Mouse (Mus musculus): ENCODE results near the gene Gm10666. TPM values are rescaled to one million over a fixed set of nuclear protein-coding genes. Genes with fewer than 3 reads are reported as not detected.
"Not testable (repeated sequence)": the region's sequence is repeated elsewhere in the genome, so short reads cannot be mapped to it uniquely, and the experiment has no call there.

Gene Gm10666
- not detected in 2 replicates for polyA plus RNA-seq (2015; fragmentation: Nextera tagmentation; extraction: Ambion mirVana)

- WGBS, result no CpG with 5 or more reads among the region's 5 CpGs
- not testable (repeated sequence) for H3K4me3 ChIP-seq; H3K9me3 ChIP-seq; H3K9ac ChIP-seq; H3K27me3 ChIP-seq; H3K36me3 ChIP-seq; H3K4me2 ChIP-seq (replicated peaks); H3K27ac ChIP-seq; H3K4me1 ChIP-seq; ATAC-seq (ENCODE audit: low FRiP score, low read depth)
Measured at GRCm38 (mm10) chr7:22134641-22135040, at the start of gene Gm10666. Gene Gm10666 (minus strand): TSS chr7:22134741.

- not testable (repeated sequence) for H3K27ac ChIP-seq; H3K27me3 ChIP-seq; H3K4me1 ChIP-seq; H3K9ac ChIP-seq; H3K9me3 ChIP-seq; H3K4me3 ChIP-seq; ATAC-seq (ENCODE audit: low FRiP score, low read depth); H3K36me3 ChIP-seq; H3K4me2 ChIP-seq (replicated peaks)
- WGBS, result no CpG with 5 or more reads among the region's 3 CpGs
Measured at GRCm38 (mm10) chr7:22163935-22164334, 29.4 kb upstream of the Gm10666 start, which contains the start of gene Vmn1r142. Gene Vmn1r142 (minus strand): TSS chr7:22164035.

- not testable (repeated sequence) for H3K4me1 ChIP-seq; H3K27ac ChIP-seq; H3K36me3 ChIP-seq; H3K4me3 ChIP-seq; H3K9ac ChIP-seq; H3K9me3 ChIP-seq; H3K27me3 ChIP-seq; H3K4me2 ChIP-seq (replicated peaks); ATAC-seq (ENCODE audit: low FRiP score, low read depth)
- WGBS, result no CpG with 5 or more reads among the region's 2 CpGs
Measured at GRCm38 (mm10) chr7:22118145-22118544, 16.4 kb downstream of the Gm10666 start, which contains the start of gene Gm16451. Gene Gm16451 (minus strand): TSS chr7:22118245.

Other genes with a start within 250 kb of the Gm10666 start
- not detected in 2 replicates for gene Gm5891, start 213.4 kb downstream of the Gm10666 start, polyA plus RNA-seq (2015; fragmentation: Nextera tagmentation; extraction: Ambion mirVana)
- gene Vmn1r137, start 140.2 kb downstream of the Gm10666 start, polyA plus RNA-seq (2015; fragmentation: Nextera tagmentation; extraction: Ambion mirVana), result not detected in 2 replicates
- not detected in 2 replicates for gene Vmn1r138, start 105.8 kb downstream of the Gm10666 start, polyA plus RNA-seq (2015; fragmentation: Nextera tagmentation; extraction: Ambion mirVana)
- gene Gm6176, start 78.4 kb downstream of the Gm10666 start, polyA plus RNA-seq (2015; fragmentation: Nextera tagmentation; extraction: Ambion mirVana), result not detected in 2 replicates
- not detected in 2 replicates for gene Vmn1r139, start 65.7 kb downstream of the Gm10666 start, polyA plus RNA-seq (2015; fragmentation: Nextera tagmentation; extraction: Ambion mirVana)
- gene Gm16451, start 16.5 kb downstream of the Gm10666 start, polyA plus RNA-seq (2015; fragmentation: Nextera tagmentation; extraction: Ambion mirVana), result not detected in 2 replicates
- gene Vmn1r142, start 29.3 kb upstream of the Gm10666 start, polyA plus RNA-seq (2015; fragmentation: Nextera tagmentation; extraction: Ambion mirVana), result not detected in 2 replicates
- gene Vmn1r143, start 54.6 kb upstream of the Gm10666 start, polyA plus RNA-seq (2015; fragmentation: Nextera tagmentation; extraction: Ambion mirVana), result not detected in 2 replicates
- gene Gm8653, start 66.5 kb upstream of the Gm10666 start, polyA plus RNA-seq (2015; fragmentation: Nextera tagmentation; extraction: Ambion mirVana), result not detected in 2 replicates
- not detected in 2 replicates for gene Gm8453, start 94.7 kb upstream of the Gm10666 start, polyA plus RNA-seq (2015; fragmentation: Nextera tagmentation; extraction: Ambion mirVana)
- not detected in 2 replicates for gene Gm4187, start 195.0 kb upstream of the Gm10666 start, polyA plus RNA-seq (2015; fragmentation: Nextera tagmentation; extraction: Ambion mirVana)
- not detected in 2 replicates for gene Gm8660, start 236.3 kb upstream of the Gm10666 start, polyA plus RNA-seq (2015; fragmentation: Nextera tagmentation; extraction: Ambion mirVana)